Mouse (Mus musculus) heart, adult 11 months (tissue): Measurements from ENCODE around the gene Dusp1.

Experiments
- DNase-seq: peaks from one replicate; pipeline ENCODE4 v3.0.0; 2022

Dusp1 gene

GRCm38 (mm10) chr17:26458049-26458448 is 103.9 kb downstream of the Dusp1 start:
- DNase-seq = peak; percentile 86

GRCm38 (mm10) chr17:26457506-26457905 is 104.4 kb downstream of the Dusp1 start:
- no peak for DNase-seq
